Mouse (Mus musculus): ENCODE measurements around the gene Ppp2r3a.

DNA sequence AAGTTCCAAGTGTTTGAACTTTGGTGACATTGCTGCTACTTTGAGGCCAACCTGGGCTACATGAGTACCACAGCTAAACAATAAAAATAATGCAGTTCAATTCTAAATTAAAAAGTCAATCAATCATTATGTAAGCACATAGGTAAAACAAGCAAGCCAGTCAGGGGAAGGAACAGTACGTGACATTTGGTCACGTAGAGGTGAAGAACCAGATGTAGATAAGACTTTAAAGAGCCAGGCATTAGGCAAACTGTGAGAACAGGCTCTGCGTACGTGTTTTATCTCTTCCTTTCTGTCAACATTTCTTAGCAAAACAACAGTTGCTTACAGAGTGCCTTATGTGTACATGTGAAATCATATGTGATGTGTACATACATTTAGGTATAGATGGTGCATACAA is 946 bp upstream of the Ppp2r3a start:
- TF ChIP-seq CTCF (IDR thresholded peaks at IDR 0.05; ENCODE audit: borderline replicate concordance, insufficient read depth, low read length): no peak
- TF ChIP-seq POLR2A (IDR thresholded peaks at IDR 0.05; ENCODE audit: low read depth, low read length): no peak

All from embryonic fibroblast, embryonic 13.5 days (primary cell).